Mouse (Mus musculus): ENCODE measurements around the gene Rps3.
"Not testable (repeated sequence)": the region's sequence is repeated elsewhere in the genome, so short reads cannot be mapped to it uniquely, and the experiment has no call there.

DNA sequence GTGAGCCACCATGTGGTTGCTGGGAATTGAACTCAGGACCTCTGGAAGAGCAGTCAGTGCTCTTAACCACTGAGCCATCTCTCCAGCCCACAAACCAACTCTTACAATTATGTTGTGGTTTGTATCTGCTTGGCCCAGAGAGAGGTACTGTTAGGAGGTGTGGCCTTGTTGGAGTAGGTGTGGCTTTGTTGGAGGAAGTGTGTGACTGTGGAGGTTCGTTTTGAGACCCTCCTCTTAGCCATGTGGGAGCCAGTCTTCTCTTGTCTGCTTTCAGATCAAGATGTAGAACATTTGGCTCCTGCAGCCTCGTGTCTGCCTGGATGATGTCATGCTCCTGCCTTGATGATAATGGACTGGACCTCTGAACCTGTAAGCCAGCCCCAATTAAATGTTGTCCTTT is 24.6 kb upstream of the Rps3 start:
- TF ChIP-seq CTCF (IDR thresholded peaks at IDR 0.05; ENCODE audit: control insufficient read depth, insufficient read depth, low read length); POLR2A (IDR thresholded peaks at IDR 0.05; ENCODE audit: borderline replicate concordance, control insufficient read depth, low read depth, low read length): not testable (repeated sequence)

Data from bone marrow, adult 2 months (tissue).